Mouse (Mus musculus): ENCODE measurements around the gene Gapt. TPM values are rescaled to one million over a fixed set of nuclear protein-coding genes. Genes with fewer than 3 reads are reported as not detected.

The Gapt gene
- polyA plus RNA-seq (2015; fragmentation: Illumina TruSeq; extraction: RNeasy Lipid Tissue Mini Kit (QIAGEN cat#74804); ENCODE audit: insufficient read depth, low replicate concordance): 19.3 TPM

GRCm38 (mm10) chr13:110356941-110357340, at the start of gene Gapt:
Gapt (minus strand) TSS chr13:110357199.

GRCm38 (mm10) chr13:110394291-110395178, 37.5 kb upstream of the Gapt start, which contains the start of gene Plk2:
Plk2 (plus strand) TSS chr13:110395046.

Other genes starting within 250 kb of the Gapt start
- not detected for gene Rab3c, start 76.2 kb downstream of the Gapt start, polyA plus RNA-seq (2015; fragmentation: Illumina TruSeq; extraction: RNeasy Lipid Tissue Mini Kit (QIAGEN cat#74804); ENCODE audit: insufficient read depth, low replicate concordance)
- gene Plk2, start 37.8 kb upstream of the Gapt start, polyA plus RNA-seq (2015; fragmentation: Illumina TruSeq; extraction: RNeasy Lipid Tissue Mini Kit (QIAGEN cat#74804); ENCODE audit: insufficient read depth, low replicate concordance): 10.6 TPM

Measured in spleen, adult 10 weeks (tissue).